Mouse (Mus musculus): ENCODE results near the gene Arsg.

DNA sequence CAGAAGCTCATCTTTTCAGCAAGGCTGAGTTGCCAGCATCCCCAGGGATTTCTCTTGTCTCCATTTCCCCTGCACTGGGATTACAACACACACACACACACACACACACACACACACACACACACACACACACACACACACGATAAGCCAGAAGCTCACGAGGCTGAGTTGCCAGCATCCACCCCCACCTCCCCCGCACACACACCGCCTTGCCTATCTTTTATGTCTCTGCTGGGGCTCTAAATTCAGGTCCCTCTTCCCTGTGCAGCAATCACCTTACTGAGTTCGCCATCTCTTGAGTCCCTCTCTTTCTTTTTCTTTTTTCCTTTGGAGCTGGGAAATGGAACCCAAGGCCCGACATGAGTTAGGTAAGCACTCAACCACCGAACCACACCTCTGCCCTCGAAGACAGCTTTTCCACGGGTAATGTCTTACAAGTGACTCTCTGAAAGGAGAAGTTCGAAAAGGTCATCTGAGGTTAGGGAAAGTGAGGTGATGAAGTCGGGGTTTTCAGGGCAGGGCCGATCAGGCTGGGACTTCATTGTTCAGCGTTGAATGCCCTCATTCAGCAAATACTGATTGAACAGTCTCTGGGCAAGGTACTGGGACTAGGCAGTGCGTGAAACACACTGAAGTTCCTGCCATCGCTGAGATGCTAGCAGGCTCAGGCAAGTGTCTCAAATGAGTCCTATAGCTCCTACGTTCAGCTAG lies 6.6 kb downstream of the Arsg start:
- no peak for TF ChIP-seq CTCF (IDR thresholded peaks at IDR 0.05; ENCODE audit: low read depth, low read length)
- no peak for TF ChIP-seq POLR2A (IDR thresholded peaks at IDR 0.05; ENCODE audit: insufficient read depth, low read length)
- no peak for TF ChIP-seq EP300 (IDR thresholded peaks at IDR 0.05; ENCODE audit: insufficient read depth, low read depth, low read length)

Measured in ES-Bruce4 (cell line).